In the genomic region with DNA sequence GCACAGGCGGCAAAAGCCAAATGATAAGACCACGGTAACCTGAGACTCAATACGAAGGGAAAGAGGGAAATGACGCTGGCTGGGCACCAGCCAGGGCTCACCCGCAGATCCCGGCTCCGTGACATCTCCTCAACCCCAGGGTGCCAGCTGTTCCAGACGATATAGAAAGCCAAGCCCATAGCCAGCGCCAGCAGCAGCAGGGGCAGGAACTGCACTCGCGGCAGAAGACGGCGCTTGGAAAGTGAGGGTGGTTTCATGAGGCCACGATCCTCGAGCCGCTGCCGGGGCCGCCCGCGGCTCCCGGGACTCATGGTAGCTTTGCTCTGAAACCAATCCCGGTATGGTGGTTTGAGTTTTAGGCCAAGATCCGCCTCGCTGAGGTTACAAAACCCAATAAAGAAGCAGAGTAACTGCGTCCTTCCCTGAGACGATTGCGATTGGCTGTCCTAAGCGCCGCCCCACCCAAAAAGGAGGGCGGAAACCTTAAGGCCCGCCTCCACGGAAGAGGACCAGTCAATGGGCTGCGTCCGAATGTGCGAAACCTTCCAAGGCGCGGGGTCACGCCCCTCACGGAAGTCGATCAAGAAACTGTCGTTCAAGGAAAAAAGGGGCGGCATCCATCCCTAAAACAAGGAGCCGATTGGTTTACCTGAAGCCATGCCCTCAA, we compare ENCODE assay signal across 8 mouse cellular contexts. TPM values are rescaled to one million over a fixed set of nuclear protein-coding genes. Genes with fewer than 3 reads are reported as not detected.
A peak's percentile ranks its signal among the peaks of the same experiment; 100 is the strongest.
DNase-seq lines count a peak whose midpoint lies in the region; ATAC-seq and TF ChIP-seq lines count a peak whose summit lies in the region.

A gene (minus strand): TSS at position 417 of the 667 bp plus-strand sequence.

- H3K27me3 ChIP-seq in forebrain, embryonic 15.5 days, result no peaks in the 10 kb centered on the region

- H3K9me3 ChIP-seq in ES-E14 (ENCODE audit: control insufficient read depth, insufficient read depth, low read depth, low read length), result no peaks in the 10 kb centered on the region
- H3K9me3 ChIP-seq in forebrain, embryonic 15.5 days, result no peaks in the 10 kb centered on the region

- no peak for TF ChIP-seq CTCF in lung, adult 2 months (IDR thresholded peaks at IDR 0.05; ENCODE audit: insufficient read depth, low read length)

- H3K27ac ChIP-seq in ES-E14 (ENCODE audit: insufficient read depth, low read depth, low read length, poor library complexity, severe bottlenecking), result peak within 1 kb of the TSS; percentile 14; the same call in 1 of the 2 replicates
- H3K27ac ChIP-seq in forebrain, embryonic 15.5 days (replicated peaks), result peak within 1 kb of the TSS; percentile 88

- peaks cover 5 to 7% of the 10 kb centered on the region in 2 experiments; a peak in 1 of 4 replicates for H3K4me1 ChIP-seq in ES-E14 (ENCODE audit: control insufficient read depth in 2 of 2, insufficient read depth in 2 of 2, low read length in 2 of 2, poor library complexity in 1 of 2)
- peaks cover 22% of the 10 kb centered on the region for H3K4me1 ChIP-seq in forebrain, embryonic 15.5 days
- peaks cover 4% of the 10 kb centered on the region; the same call in 1 of the 2 replicates for H3K4me1 ChIP-seq in lung, adult 2 months (ENCODE audit: control insufficient read depth, insufficient read depth, low read length)

- peak within 1 kb of the TSS; percentile 88 for H3K4me2 ChIP-seq in forebrain, embryonic 15.5 days (replicated peaks)

- peaks cover 28% of the 10 kb centered on the region for H3K36me3 ChIP-seq in ES-E14 (ENCODE audit: control insufficient read depth, insufficient read depth, low read length, poor library complexity, severe bottlenecking)
- H3K36me3 ChIP-seq in forebrain, embryonic 15.5 days, result peaks cover 19% of the 10 kb centered on the region

- H3K9ac ChIP-seq in ES-E14 (ENCODE audit: insufficient read depth, low read depth, low read length, poor library complexity, severe bottlenecking), result peak within 1 kb of the TSS; percentile 93
- H3K9ac ChIP-seq in forebrain, embryonic 15.5 days (replicated peaks), result peak within 1 kb of the TSS; percentile 71

- WGBS in forebrain, embryonic 15.5 days, result under 1% methylated on average over 43 of the region's 43 CpGs
- under 1% methylated on average over 43 of the region's 43 CpGs for WGBS in lung, adult 2 months

- peak; percentile 98 for ATAC-seq in forebrain, embryonic 15.5 days (replicated peaks)
- peak; percentile 92 for ATAC-seq in neutrophil, adult 5-6 weeks (ENCODE audit: extremely low read depth, insufficient number of reproducible peaks, low FRiP score, poor library complexity, severe bottlenecking)

- TF ChIP-seq POLR2A in lung, adult 2 months (IDR thresholded peaks at IDR 0.05; ENCODE audit: borderline replicate concordance, extremely low read depth, low read depth, low read length), result peak; percentile 48; the same call in 1 of the 2 replicates

- peak within 1 kb of the TSS; percentile 82 to 90 for H3K4me3 ChIP-seq in ES-E14 (ENCODE audit: insufficient read depth in 1 of 2, low read depth in 1 of 2, low read length in 2 of 2, poor library complexity in 1 of 2, severe bottlenecking in 1 of 2)
- peak within 1 kb of the TSS; percentile 64 for H3K4me3 ChIP-seq in forebrain, embryonic 15.5 days
- H3K4me3 ChIP-seq in lung, adult 2 months (replicated peaks; ENCODE audit: extremely low read depth, low read depth, low read length), result peak within 1 kb of the TSS; percentile 94

- in situ Hi-C loops in ES-E14 (cut with MboI; ENCODE audit: low sequenced_read_pairs in 2 of 2, unreplicated experiment in 2 of 2), result no loop called here

- intact Hi-C loops in heart, postnatal 25 days (cut with DNase I), result no loop called here

- peak; percentile 99 for DNase-seq in ES-E14 (ENCODE audit: low read depth, low spot score)
- peak; percentile 99 for DNase-seq in cerebellum, adult 11-12 months
- DNase-seq in heart, postnatal 25 days (ENCODE audit: low spot score), result peak; percentile 99
- DNase-seq in layer of hippocampus, adult 18-20 months (ENCODE audit: low spot score in 2 of 2), result peak; percentile 97 to 99
- peak; percentile 97 for DNase-seq in lung, adult 2 months
- DNase-seq in thymus, adult 18-20 months, result peak; percentile 96 to 99

TF ChIP-seq in ES-E14, 5 proteins besides CTCF, POLR2A, EP300 and RAD21:
- TF ChIP-seq ZNF384 (IDR thresholded peaks at IDR 0.05; ENCODE audit: low read depth, low read length) (no peak), MAFK (IDR thresholded peaks at IDR 0.05; ENCODE audit: insufficient read depth, low read depth, low read length) (no peak), ZC3H11A (IDR thresholded peaks at IDR 0.05; ENCODE audit: borderline replicate concordance, low read depth, low read length) (no peak), CHD2 (IDR thresholded peaks at IDR 0.05; ENCODE audit: low read depth, low read length) (peak; percentile 66; the same call in 1 of the 2 replicates), HCFC1 (IDR thresholded peaks at IDR 0.05; ENCODE audit: borderline replicate concordance, insufficient read depth, low read length) (peak; percentile 40; the same call in 1 of the 2 replicates)

RNA-seq across cellular contexts. Expression of the gene that starts here (rescaled TPM):
- 8.1 and 11.7 TPM in 2 replicates for total RNA-seq in ES-E14 (2012; rRNA removed)
- polyA plus RNA-seq in forebrain, embryonic 15.5 days (2015; fragmentation: Nextera tagmentation; extraction: Ambion mirVana), result 18.7 and 19.4 TPM in 2 replicates
- 1 to 10 TPM; 4.6 to 5.1 TPM for total RNA-seq in heart, postnatal 25 days (2021)
- total RNA-seq in layer of hippocampus, adult 18-20 months (2021), result 10 to 100 TPM; 17.1 to 18.7 TPM
- 11.1 and 14.9 TPM in 2 replicates for polyA plus RNA-seq in lung, adult 2 months (2012; rRNA removed)
- 3.8 and 5.3 TPM in 2 replicates for total RNA-seq in neutrophil, adult 5-6 weeks (2017)

Comparison
In these comparisons a context has a peak if more than half of its experiments do, and no peak if none do; other contexts are left out.
1. Peak in every context shown above with its lines: DNase-seq, ATAC-seq, H3K4me3 ChIP-seq and H3K27ac ChIP-seq.